Mouse (Mus musculus) mouse trophoblast stem cell (cell line): Measurements from ENCODE around the gene Ccdc93.

Experiments
- in situ Hi-C, 2 experiments: fragments of 300-500 bp; cut with MseI, MboI; formaldehyde crosslinking; loops; 2 replicates in 1 of 2; 3 replicates in 1 of 2; pipeline ENCODE4 v1.15.1; 2025

The Ccdc93 gene

DNA sequence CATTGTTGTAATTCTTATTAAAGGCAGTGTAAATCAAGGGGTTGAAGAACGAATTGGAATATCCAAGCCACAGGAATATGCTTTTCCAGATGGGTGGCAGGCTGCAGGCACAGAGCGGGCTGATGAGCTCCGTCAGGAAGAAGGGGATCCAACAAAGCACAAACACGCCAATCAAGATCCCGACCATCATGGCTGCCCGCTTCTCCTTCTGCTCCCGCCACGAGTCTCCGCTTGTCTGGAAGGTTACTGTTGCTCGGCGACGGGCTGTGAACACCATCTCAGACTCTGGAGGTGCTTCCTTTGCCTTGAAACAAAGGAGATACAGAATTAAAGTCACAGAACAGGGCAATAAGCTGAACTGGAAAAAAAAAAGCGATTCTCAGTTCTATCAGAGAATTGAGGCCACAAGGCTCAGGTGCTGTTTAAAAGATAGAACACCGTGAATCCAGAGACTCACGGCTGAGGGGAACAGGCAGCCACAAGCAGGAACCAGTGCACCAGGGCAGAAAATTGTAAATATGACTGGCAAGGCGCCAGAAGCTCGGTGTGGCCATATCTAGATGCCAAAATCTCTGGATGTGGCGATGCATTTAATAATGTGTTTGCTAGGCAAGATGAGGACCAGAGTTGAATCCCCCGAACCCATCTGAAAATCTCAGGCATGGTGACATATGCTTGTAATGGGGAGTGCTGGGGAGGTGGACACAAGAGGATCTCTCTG, 79.7 kb downstream of the Ccdc93 start:
- in situ Hi-C loops = no loop called here

GRCm38 (mm10) chr1:121511186-121511585, 80.3 kb downstream of the Ccdc93 start:
- in situ Hi-C loops = no loop called here

DNA sequence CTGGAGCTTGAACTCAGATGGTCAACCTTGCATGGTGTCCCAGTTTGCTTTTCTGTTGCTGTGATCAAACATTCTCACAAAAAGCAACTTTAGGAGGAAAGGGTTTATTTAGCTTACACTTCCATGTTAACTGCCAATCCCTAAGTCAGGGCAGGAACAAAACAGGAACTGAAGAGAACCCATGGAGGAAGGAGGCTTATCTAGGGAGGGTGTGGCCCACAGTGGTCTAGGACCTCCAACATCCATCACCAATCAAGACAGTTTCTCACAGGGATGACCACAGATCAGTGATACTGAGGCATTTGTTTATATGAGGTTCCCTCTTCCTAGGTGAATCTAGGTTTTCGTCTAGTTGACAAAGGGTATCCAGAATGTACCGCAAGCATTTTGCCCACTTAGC, 81.1 kb downstream of the Ccdc93 start:
- in situ Hi-C loops = no loop called here

DNA sequence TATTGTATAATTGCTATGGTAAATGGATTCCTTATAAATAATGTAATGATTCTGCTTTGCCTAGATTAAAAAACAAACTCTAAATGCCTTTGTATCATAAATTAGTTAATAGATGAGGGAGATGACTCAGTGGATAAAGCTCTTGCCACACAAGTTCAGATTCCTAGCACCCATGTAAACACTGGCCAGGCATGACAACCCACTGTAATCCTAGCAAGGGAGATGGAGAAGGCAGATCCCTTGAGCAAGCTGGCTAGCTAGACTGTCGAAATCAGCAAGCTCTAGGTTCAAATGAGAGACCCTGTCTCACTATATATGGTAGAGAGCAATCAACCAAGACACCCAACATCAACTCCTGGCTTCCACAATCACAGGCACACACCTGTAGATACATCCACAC, 87.8 kb downstream of the Ccdc93 start:
- in situ Hi-C loops = no loop called here

- in situ Hi-C loops = no loop called here
These were observed 96.2 kb downstream of the Ccdc93 start for GRCm38 (mm10) chr1:121527061-121527460.

GRCm38 (mm10) chr1:121527600-121528398, 97.0 kb downstream of the Ccdc93 start:
- in situ Hi-C loops = no loop called here

DNA sequence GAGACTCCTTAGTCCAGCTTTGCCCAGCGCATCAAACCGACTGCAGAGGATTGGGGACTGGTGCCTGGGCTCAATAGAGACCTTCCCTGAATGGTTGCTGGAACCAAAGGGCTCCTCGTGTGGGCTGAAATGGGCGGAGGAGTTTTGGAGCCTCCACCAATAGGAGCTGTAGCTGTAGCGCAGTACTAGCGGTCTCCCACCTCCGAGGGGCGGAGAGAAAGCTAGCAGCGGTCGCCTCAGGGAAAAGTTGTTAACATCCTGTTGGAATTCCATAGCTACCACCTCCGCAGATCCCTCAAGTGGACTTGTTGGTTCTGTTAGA, 97.5 kb downstream of the Ccdc93 start, which contains the start of gene Htr5b:
Gene Htr5b, minus strand, starts transcription at position 67 of the 322 bp plus-strand sequence.
- in situ Hi-C loops = no loop called here

- in situ Hi-C loops = no loop called here
These were observed 98.4 kb downstream of the Ccdc93 start for GRCm38 (mm10) chr1:121529286-121529685.

GRCm38 (mm10) chr1:121531439-121531838, 100.6 kb downstream of the Ccdc93 start:
- in situ Hi-C loops = no loop called here

- in situ Hi-C loops = no loop called here
These were observed 109.5 kb downstream of the Ccdc93 start for GRCm38 (mm10) chr1:121540361-121540760.

GRCm38 (mm10) chr1:121546844-121547243, 116.0 kb downstream of the Ccdc93 start:
- in situ Hi-C loops = no loop called here

DNA sequence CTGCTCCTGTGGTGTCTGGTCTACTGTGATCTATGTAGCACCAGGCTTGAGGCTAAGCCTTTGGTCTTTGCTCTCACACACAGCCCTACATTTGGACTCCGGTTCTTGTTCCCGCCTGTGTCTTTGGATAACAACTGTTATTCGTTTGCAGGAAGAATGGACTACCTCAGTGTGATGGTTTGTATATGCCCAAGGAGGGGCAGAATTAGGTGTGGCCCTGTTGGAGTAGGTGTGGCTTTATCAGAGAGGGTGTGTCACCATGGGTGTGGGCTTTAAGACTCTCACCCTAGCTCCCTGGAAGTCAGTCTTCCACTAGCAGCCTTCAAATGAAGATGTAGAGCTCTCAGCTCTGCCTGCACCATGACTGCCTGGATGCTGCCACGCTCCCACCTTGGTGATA, 117.8 kb downstream of the Ccdc93 start:
- in situ Hi-C loops = no loop called here

- in situ Hi-C loops = no loop called here
These were observed 118.6 kb downstream of the Ccdc93 start for GRCm38 (mm10) chr1:121549456-121549855.

- in situ Hi-C loops = loop anchor here (10.0 kb wide), 2 partner anchors 106 to 116 kb away; partner anchors contain the start of gene Ccdc93 (in 1 of the 2)
These were observed 120.1 kb downstream of the Ccdc93 start for GRCm38 (mm10) chr1:121550801-121551456.

DNA sequence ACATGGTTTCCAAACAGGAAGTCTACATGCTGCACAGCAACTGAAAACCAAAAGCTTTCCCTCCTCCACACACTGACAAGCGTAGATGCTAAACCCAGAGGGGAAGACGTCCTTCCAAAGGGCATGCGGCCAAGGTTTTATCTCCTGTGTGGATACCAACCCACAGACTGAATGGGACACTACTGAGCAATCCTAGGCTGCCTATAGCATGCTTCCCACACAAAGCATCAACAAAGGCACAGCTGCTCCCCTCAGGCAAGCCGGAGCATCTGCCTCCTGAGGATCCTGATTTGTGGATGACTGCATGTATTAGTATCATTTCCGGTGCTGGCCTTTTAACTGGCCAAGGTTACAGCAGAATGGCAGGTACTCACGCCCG, 120.6 kb downstream of the Ccdc93 start:
- in situ Hi-C loops = loop anchor here (10.0 kb wide), 2 partner anchors 107 to 117 kb away; partner anchors contain the start of gene Ccdc93 (in 1 of the 2)
